Mouse (Mus musculus) testis, adult 2 months (tissue): ENCODE data around the gene Src.

Source experiments
- CTCF ChIP-seq: fragments of 200-500 bp; IDR thresholded peaks from 2 replicates; pipeline ENCODE4 v1.5.1; 2012; ENCODE audit warnings: low read depth, mild to moderate bottlenecking, inconsistent platforms, low read length, moderate library complexity; ENCODE audit not compliant: control insufficient read depth, insufficient read depth, insufficient replicate concordance
- POLR2A ChIP-seq: fragments of 200-500 bp; IDR thresholded peaks from 2 replicates; pipeline ENCODE4 v1.6.1; 2012; ENCODE audit warnings: low read depth, mild to moderate bottlenecking, inconsistent platforms, low read length, moderate library complexity; ENCODE audit not compliant: control insufficient read depth

GRCm38 (mm10) chr2:157501324-157501723 is 83.1 kb downstream of the Src start:
- TF ChIP-seq CTCF (no peak), POLR2A (no peak)
